Mouse (Mus musculus) heart, adult 2 months (tissue): ENCODE data around the gene Lhx4. TPM values are rescaled to one million over a fixed set of nuclear protein-coding genes. Genes with fewer than 3 reads are reported as not detected.

ENCODE experiments used
- DNase-seq, 2 experiments: peaks; one replicate each; pipeline ENCODE4 v3.0.0; 2021
- H3K27ac ChIP-seq: fragments of 200-600 bp; 2 replicates; pipeline ENCODE4 v1.8.1; 2022
- H3K27me3 ChIP-seq: fragments of 200-500 bp; 2 replicates; pipeline ENCODE4 v1.6.1; 2012; ENCODE audit warnings: mild to moderate bottlenecking, low read length, inconsistent platforms, mixed read lengths; ENCODE audit not compliant: control insufficient read depth, insufficient read depth
- H3K36me3 ChIP-seq: fragments of 200-500 bp; 2 replicates; pipeline ENCODE4 v1.6.1; 2012; ENCODE audit warnings: low read length, inconsistent platforms; ENCODE audit not compliant: control insufficient read depth, insufficient read depth
- H3K4me1 ChIP-seq: fragments of 200-500 bp; 2 replicates; pipeline ENCODE4 v1.6.1; 2011; ENCODE audit warnings: low read length; ENCODE audit not compliant: control insufficient read depth, insufficient read depth
- H3K4me3 ChIP-seq: fragments of 200-600 bp; 2 replicates; pipeline ENCODE4 v1.8.1; 2022
- H3K79me2 ChIP-seq: fragments of 200-500 bp; replicated peaks from 2 replicates; pipeline ENCODE4 v1.6.1; 2012; ENCODE audit warnings: mild to moderate bottlenecking, inconsistent platforms, low read length, moderate library complexity, mixed read lengths; ENCODE audit not compliant: control insufficient read depth, insufficient read depth
- H3K9ac ChIP-seq: fragments of 200-500 bp; 2 replicates; pipeline ENCODE4 v1.6.1; 2012; ENCODE audit warnings: low read depth, mild to moderate bottlenecking, control low read depth, inconsistent platforms, low read length, mixed read lengths
- CTCF ChIP-seq: fragments of 200-600 bp; IDR thresholded peaks from 2 replicates; pipeline ENCODE4 v1.8.1; 2022; ENCODE audit warnings: antibody characterized with exemption, mild to moderate bottlenecking, moderate library complexity
- EP300 ChIP-seq: fragments of 200-500 bp; IDR thresholded peaks from 2 replicates; pipeline ENCODE4 v1.6.1; 2011; ENCODE audit warnings: low read depth, low read length, control low read depth; ENCODE audit not compliant: insufficient read depth
- POLR2A ChIP-seq: fragments of 200-500 bp; IDR thresholded peaks from 2 replicates; pipeline ENCODE4 v1.6.1; 2011; ENCODE audit warnings: mild to moderate bottlenecking, low read depth, low read length, control low read depth; ENCODE audit not compliant: insufficient read depth
- WGBS: fragments of 180-500 bp; shearing (Covaris S2); methylation state at CpG from one replicate; pipeline ENCODE4 v1.1.7; 2018; 5-methylcytosine and 5-hydroxymethylcytosine counted together
- intact Hi-C: fragments of 180-260 bp; cut with DNase I; formaldehyde crosslinking; loops from one replicate; pipeline ENCODE4 v1.15.1; 2025
- polyA plus RNA-seq: library from polyadenylated mRNA; depleted of rRNA; stranded (reverse); fragments of >200 nt; gene quantifications from 2 replicates; pipeline ENCODE4 v1.2.3, GENCODE M21; 2012
- total RNA-seq, 2 experiments: library from RNA; stranded (reverse); gene quantifications; 2 replicates each; pipeline ENCODE4 v1.2.3; 2021

Gene Lhx4
- total and polyA plus RNA-seq, 3 experiments: not detected

GRCm38 (mm10) chr1:155729113-155729795, 22.2 kb downstream of the Lhx4 start:
- H3K27me3 ChIP-seq: peaks cover 8% of the 10 kb centered on the region
- H3K79me2 ChIP-seq: no peaks in the 10 kb centered on the region
- H3K4me3 ChIP-seq: no peak overlapping the region
- H3K9ac ChIP-seq: no peak overlapping the region
- DNase-seq: no peak
- WGBS: 6% methylated on average over 23 of the region's 23 CpGs
- no peak for TF ChIP-seq EP300
- TF ChIP-seq POLR2A: no peak
- TF ChIP-seq CTCF: no peak
- H3K27ac ChIP-seq: no peak overlapping the region
- H3K4me1 ChIP-seq: no peaks in the 10 kb centered on the region
- intact Hi-C loops: no loop called here
- H3K36me3 ChIP-seq: no peaks in the 10 kb centered on the region

DNA sequence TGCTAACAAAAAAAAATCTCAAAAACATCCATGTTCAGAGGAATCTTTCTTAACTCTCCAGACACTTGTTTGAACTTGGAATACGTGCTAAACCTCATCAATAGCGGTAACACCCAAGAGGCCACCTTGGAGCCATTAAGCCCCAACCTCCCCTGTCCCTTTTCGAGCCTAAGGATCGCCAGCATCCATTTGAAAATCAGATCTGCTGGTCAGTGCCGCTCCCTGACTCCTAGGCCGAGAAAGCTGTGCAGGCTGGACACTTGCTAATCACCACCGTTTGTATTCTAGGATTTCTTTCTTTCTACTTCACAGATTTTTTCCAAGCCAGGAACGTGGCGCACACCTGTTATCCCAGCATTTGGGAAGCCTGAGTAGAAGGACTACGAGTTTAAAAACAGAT, 23.7 kb downstream of the Lhx4 start:
- Histone ChIP-seq H3K79me2 (no peaks in the 10 kb centered on the region), H3K36me3 (no peaks in the 10 kb centered on the region), H3K27me3 (peaks cover 7% of the 10 kb centered on the region), H3K27ac (no peak overlapping the region), H3K4me1 (no peaks in the 10 kb centered on the region), H3K9ac (no peak overlapping the region), H3K4me3 (no peak overlapping the region)
- 34% methylated on average over 10 of the region's 10 CpGs for whole genome bisulfite sequencing
- DNase-seq: no peak
- intact Hi-C loops: no loop called here
- TF ChIP-seq CTCF (no peak), POLR2A (no peak), EP300 (no peak)

DNA sequence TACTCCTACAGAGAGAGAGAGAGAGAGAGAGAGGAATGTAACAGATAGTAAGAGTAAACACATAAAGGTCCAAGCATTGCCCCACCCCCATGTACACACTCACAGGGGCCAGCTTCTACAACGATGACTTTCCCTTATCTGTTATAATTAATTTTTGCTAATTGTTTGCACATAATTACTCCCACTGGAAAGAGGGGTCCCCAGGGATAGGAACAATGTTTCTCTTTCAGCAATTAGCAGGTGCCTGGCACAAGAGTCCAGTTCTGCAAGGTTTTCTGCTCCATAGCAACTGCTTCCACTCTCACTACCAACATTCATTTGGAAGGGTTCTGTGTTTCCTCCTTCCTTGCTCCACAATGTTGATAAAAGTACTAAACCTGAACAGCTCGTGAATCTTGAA, 25.6 kb downstream of the Lhx4 start:
- no peak for TF ChIP-seq EP300
- TF ChIP-seq CTCF: no peak
- no peak for TF ChIP-seq POLR2A
- Histone ChIP-seq H3K27ac (no peak overlapping the region), H3K36me3 (no peaks in the 10 kb centered on the region), H3K4me3 (no peak overlapping the region), H3K4me1 (no peaks in the 10 kb centered on the region), H3K79me2 (no peaks in the 10 kb centered on the region), H3K27me3 (peaks cover 3% of the 10 kb centered on the region; the same call in 1 of the 2 replicates), H3K9ac (no peak overlapping the region)
- intact Hi-C loops: no loop called here
- DNase-seq: no peak
- 36% methylated on average over 2 of the region's 2 CpGs for WGBS

GRCm38 (mm10) chr1:155724301-155724700, 27.2 kb downstream of the Lhx4 start:
- H3K79me2 ChIP-seq: no peaks in the 10 kb centered on the region
- H3K4me3 ChIP-seq: no peak overlapping the region
- peaks cover 3% of the 10 kb centered on the region; the same call in 1 of the 2 replicates for H3K27me3 ChIP-seq
- H3K27ac ChIP-seq: no peak overlapping the region
- intact Hi-C loops: no loop called here
- DNase-seq: no peak
- no peaks in the 10 kb centered on the region for H3K36me3 ChIP-seq
- TF ChIP-seq CTCF (no peak), POLR2A (no peak), EP300 (no peak)
- WGBS: 74% methylated on average over 3 of the region's 3 CpGs
- H3K9ac ChIP-seq: no peak overlapping the region
- no peaks in the 10 kb centered on the region for H3K4me1 ChIP-seq

GRCm38 (mm10) chr1:155722185-155722584, 29.3 kb downstream of the Lhx4 start:
- no peaks in the 10 kb centered on the region for H3K36me3 ChIP-seq
- no peak overlapping the region for H3K9ac ChIP-seq
- under 1% methylated on average over 13 of the region's 13 CpGs for WGBS
- H3K4me3 ChIP-seq: no peak overlapping the region
- H3K79me2 ChIP-seq: no peaks in the 10 kb centered on the region
- no peak for TF ChIP-seq CTCF
- TF ChIP-seq POLR2A: no peak
- TF ChIP-seq EP300: no peak
- peak in 1 of 2 experiments; percentile 31 for DNase-seq
- no peaks in the 10 kb centered on the region for H3K4me1 ChIP-seq
- peaks cover 3% of the 10 kb centered on the region; the same call in 1 of the 2 replicates for H3K27me3 ChIP-seq
- no peak overlapping the region for H3K27ac ChIP-seq
- intact Hi-C loops: no loop called here

DNA sequence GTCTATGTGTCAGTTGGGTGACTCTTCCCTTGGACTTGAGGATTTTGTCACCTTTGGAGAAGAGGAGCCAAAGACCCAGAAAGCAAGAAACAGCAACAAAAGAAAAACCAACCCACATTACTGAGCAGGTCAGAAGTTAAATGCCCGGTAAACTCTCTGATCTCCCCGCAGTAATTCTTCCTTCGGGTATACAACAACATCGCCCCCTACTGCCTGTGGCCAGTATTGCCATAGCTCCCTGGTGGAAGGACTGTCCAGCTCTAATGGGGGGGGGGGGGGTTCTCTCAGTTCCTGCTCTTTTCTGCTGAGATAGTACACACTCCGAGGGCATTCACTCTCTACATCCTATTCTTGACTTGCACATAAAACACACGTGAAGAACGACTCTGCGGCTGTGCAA, 30.0 kb downstream of the Lhx4 start:
- WGBS: 39% methylated on average over 8 of the region's 8 CpGs
- TF ChIP-seq EP300 (no peak), POLR2A (no peak), CTCF (peak; percentile 59)
- no peaks in the 10 kb centered on the region for H3K36me3 ChIP-seq
- intact Hi-C loops: loop anchor here (2.0 kb wide), 1 partner anchor 145 kb away; no protein-coding TSS in a partner anchor
- H3K4me3 ChIP-seq: no peak overlapping the region
- H3K79me2 ChIP-seq: no peaks in the 10 kb centered on the region
- no peaks in the 10 kb centered on the region for H3K4me1 ChIP-seq
- no peak overlapping the region for H3K9ac ChIP-seq
- peaks cover 3% of the 10 kb centered on the region; the same call in 1 of the 2 replicates for H3K27me3 ChIP-seq
- peak in 1 of 2 experiments; percentile 55 for DNase-seq
- H3K27ac ChIP-seq: no peak overlapping the region
